Mouse (Mus musculus) bone marrow macrophage, adult 2 months (primary cell): ENCODE results near the gene Galnt5.

Experiments used
- CTCF ChIP-seq: IDR thresholded peaks from 2 replicates; pipeline ENCODE4 v1.5.1; 2012; ENCODE audit warnings: low read depth, mild to moderate bottlenecking, low read length, moderate library complexity
- POLR2A ChIP-seq: IDR thresholded peaks from 2 replicates; pipeline ENCODE4 v1.6.1; 2012; ENCODE audit warnings: mild to moderate bottlenecking, low read depth, low read length, borderline replicate concordance

GRCm38 (mm10) chr2:58007081-58007480 is 9.4 kb downstream of the Galnt5 start:
- TF ChIP-seq CTCF (no peak), POLR2A (no peak)
